Mouse (Mus musculus) heart, embryonic 10.5 days (tissue): ENCODE results near the gene Slc8a1. TPM values are rescaled to one million over a fixed set of nuclear protein-coding genes. Genes with fewer than 3 reads are reported as not detected.

ENCODE experiments used
- DNase-seq: peaks from one replicate; pipeline ENCODE4 v3.0.0-alpha.2; 2017; ENCODE audit warnings: low spot score
- H3K27ac ChIP-seq: fragments of 300-500 bp; sonication (generic); 2 replicates; pipeline ENCODE4 v1.5.1; 2016; ENCODE audit warnings: mild to moderate bottlenecking
- H3K27me3 ChIP-seq: fragments of 300-500 bp; sonication (generic); 2 replicates; pipeline ENCODE4 v1.6.1; 2016; ENCODE audit warnings: mild to moderate bottlenecking; ENCODE audit not compliant: poor library complexity, insufficient read depth, severe bottlenecking
- H3K36me3 ChIP-seq: fragments of 300-500 bp; sonication (generic); 2 replicates; pipeline ENCODE4 v1.6.1; 2016; ENCODE audit warnings: mild to moderate bottlenecking, moderate library complexity
- H3K4me1 ChIP-seq: fragments of 300-500 bp; sonication (generic); 2 replicates; pipeline ENCODE4 v1.6.1; 2016; ENCODE audit warnings: mild to moderate bottlenecking
- H3K4me3 ChIP-seq: fragments of 300-500 bp; sonication (generic); 2 replicates; pipeline ENCODE4 v1.5.1; 2016; ENCODE audit warnings: mild to moderate bottlenecking, moderate library complexity
- H3K9me3 ChIP-seq: fragments of 300-500 bp; sonication (generic); 2 replicates; pipeline ENCODE4 v1.6.1; 2016; ENCODE audit warnings: mild to moderate bottlenecking, moderate library complexity
- WGBS: fragments of 180-500 bp; shearing (Covaris S2); methylation state at CpG from one replicate; pipeline ENCODE4 v1.1.7; 2016; 5-methylcytosine and 5-hydroxymethylcytosine counted together
- polyA plus RNA-seq: library from polyadenylated mRNA; unstranded; fragments of >200 nt; fragmentation: Nextera tagmentation; extraction: Ambion mirVana; gene quantifications from 2 replicates; pipeline ENCODE4 v1.2.1, GENCODE M21; 2016

The Slc8a1 gene
- polyA plus RNA-seq, 1 experiment from 2014 or later = 58.1 TPM

GRCm38 (mm10) chr17:81383461-81383860, 354.7 kb downstream of the Slc8a1 start:
- 84% methylated on average over 4 of the region's 4 CpGs for WGBS
- H3K36me3 ChIP-seq = peaks cover 29% of the 10 kb centered on the region

DNA sequence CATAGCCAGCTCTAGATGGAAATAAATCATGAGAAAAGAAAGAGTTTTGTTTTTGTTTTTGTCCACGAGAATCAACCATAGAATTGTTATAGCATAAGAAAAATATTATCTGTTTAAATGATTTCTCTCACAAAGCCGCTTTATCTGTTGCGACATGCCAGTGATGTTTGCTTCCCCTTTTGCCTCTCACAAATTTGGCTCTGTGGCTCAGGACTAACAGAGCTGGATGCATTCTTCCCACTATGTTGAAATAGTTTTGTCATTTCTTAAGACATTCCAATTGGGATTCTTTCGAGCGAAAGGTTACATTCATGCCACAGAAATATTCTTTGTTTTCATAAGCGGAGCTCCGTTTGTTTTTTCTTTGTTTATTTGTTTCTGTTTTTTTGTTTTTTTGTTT, 359.7 kb downstream of the Slc8a1 start:
- WGBS = 83% methylated on average over 7 of the region's 7 CpGs
- Histone ChIP-seq H3K36me3 (peaks cover 3% of the 10 kb centered on the region; the same call in 1 of the 2 replicates), H3K4me3 (no peak overlapping the region), H3K27me3 (no peaks in the 10 kb centered on the region), H3K4me1 (no peaks in the 10 kb centered on the region), H3K27ac (no peak overlapping the region), H3K9me3 (no peaks in the 10 kb centered on the region)
- DNase-seq = no peak

More at GRCm38 (mm10) chr17:81383461-81383860, 354.7 kb downstream of the Slc8a1 start:
- Histone ChIP-seq H3K27ac (no peak overlapping the region), H3K4me1 (no peaks in the 10 kb centered on the region), H3K27me3 (no peaks in the 10 kb centered on the region), H3K4me3 (no peak overlapping the region), H3K9me3 (no peaks in the 10 kb centered on the region)
- no peak for DNase-seq

DNA sequence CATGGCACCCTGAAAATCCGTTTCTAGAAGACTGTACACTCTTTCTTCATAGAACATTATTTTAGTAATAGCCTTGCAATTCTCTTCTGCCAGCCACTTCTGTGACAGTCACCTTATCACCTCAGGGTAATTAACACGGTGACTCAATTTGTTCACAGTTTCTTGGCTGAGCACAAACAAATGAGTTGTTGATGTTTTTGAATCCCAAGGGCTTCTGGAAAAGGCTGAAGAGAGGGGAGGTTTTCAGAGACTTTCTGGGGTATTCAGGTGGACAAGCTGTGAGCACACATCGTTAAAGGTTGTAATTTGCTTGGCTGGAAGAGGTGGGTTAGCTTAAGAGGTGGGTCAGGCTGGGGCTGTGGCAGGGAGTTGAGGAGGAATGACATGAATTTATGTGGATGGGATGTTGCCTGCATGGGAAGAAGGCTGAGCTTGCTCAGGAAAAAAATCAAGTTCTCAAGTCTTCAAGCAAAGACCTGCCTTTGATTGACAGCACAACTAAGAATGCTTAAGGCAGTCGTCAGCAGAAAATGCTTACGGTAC, 360.3 kb downstream of the Slc8a1 start:
- H3K27ac ChIP-seq = no peak overlapping the region
- 58% methylated on average over 5 of the region's 5 CpGs for WGBS
- no peaks in the 10 kb centered on the region for H3K27me3 ChIP-seq
- no peaks in the 10 kb centered on the region for H3K9me3 ChIP-seq
- no peak for DNase-seq
- H3K4me1 ChIP-seq = no peaks in the 10 kb centered on the region
- H3K36me3 ChIP-seq = no peaks in the 10 kb centered on the region
- no peak overlapping the region for H3K4me3 ChIP-seq

DNA sequence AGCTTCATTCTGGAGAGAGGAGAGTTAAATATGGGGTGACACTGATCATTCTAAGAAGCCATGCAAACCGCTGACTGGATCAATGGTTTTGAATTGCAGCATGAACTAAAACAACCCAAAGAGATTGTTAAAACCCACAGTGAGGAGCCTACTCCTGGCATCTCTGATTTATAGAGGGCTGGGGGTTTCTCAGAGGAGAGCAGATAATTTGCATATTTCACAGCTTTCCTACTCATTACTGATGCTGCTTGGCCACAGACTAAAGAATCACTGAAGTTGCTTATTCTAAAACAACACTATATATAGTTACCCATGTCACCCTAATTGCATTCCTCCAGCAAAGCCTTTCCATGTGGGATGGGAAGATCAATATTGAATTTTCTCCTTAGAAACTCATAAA, 361.0 kb downstream of the Slc8a1 start:
- no peaks in the 10 kb centered on the region for H3K4me1 ChIP-seq
- no peak for DNase-seq
- H3K27ac ChIP-seq = no peak overlapping the region
- no peak overlapping the region for H3K4me3 ChIP-seq
- H3K36me3 ChIP-seq = no peaks in the 10 kb centered on the region
- 63% methylated on average over 1 of the region's 1 CpGs for whole genome bisulfite sequencing
- H3K27me3 ChIP-seq = no peaks in the 10 kb centered on the region
- H3K9me3 ChIP-seq = no peaks in the 10 kb centered on the region

DNA sequence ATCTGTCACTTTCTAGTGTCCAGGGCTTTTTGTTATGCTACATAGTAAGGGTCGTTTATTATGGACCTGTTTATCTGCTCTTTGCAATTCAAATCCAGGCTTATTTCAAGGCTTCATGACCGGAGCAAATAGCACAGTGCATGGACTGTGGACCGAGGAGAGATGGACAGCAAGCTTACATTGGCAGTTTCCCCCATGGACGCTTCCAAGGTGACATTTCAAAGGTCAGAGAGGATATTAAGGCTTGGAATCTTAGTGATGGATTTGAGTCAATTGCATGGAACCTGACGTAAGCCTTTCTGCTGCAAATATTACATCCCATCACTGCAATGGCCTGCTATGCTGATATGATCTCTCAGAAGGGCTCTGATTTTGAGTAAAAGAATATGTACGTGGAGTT, 362.3 kb downstream of the Slc8a1 start:
- no peaks in the 10 kb centered on the region for H3K9me3 ChIP-seq
- no peaks in the 10 kb centered on the region for H3K36me3 ChIP-seq
- 82% methylated on average over 6 of the region's 6 CpGs for WGBS

DNA sequence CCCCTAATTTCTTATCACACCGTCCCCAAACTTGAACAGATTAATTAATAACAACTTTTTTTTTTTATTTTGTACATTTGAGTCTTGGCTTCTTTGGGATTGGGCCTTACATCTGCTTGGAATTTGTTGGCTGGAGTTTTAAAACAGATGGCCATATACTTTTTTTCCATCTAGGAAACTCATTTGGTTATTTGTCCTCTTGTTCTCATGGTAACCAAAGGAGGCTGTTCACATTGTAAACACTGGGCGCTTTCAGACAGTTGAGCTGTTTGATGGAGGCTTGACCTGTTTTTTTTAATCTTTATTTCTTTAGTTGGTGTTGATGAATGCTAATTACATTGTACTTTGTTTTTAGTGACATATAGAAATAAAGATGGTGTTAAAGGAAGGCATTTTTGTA, 369.1 kb downstream of the Slc8a1 start:
- 81% methylated on average over 2 of the region's 2 CpGs for WGBS
- H3K4me1 ChIP-seq = no peaks in the 10 kb centered on the region
- no peaks in the 10 kb centered on the region for H3K9me3 ChIP-seq
- no peak overlapping the region for H3K27ac ChIP-seq
- DNase-seq = no peak
- no peak overlapping the region for H3K4me3 ChIP-seq
- H3K27me3 ChIP-seq = no peaks in the 10 kb centered on the region
- H3K36me3 ChIP-seq = no peaks in the 10 kb centered on the region

More for the DNA sequence above, 362.3 kb downstream of the Slc8a1 start:
- DNase-seq = no peak
- H3K27ac ChIP-seq = no peak overlapping the region
- no peaks in the 10 kb centered on the region for H3K4me1 ChIP-seq
- no peak overlapping the region for H3K4me3 ChIP-seq
- H3K27me3 ChIP-seq = no peaks in the 10 kb centered on the region

DNA sequence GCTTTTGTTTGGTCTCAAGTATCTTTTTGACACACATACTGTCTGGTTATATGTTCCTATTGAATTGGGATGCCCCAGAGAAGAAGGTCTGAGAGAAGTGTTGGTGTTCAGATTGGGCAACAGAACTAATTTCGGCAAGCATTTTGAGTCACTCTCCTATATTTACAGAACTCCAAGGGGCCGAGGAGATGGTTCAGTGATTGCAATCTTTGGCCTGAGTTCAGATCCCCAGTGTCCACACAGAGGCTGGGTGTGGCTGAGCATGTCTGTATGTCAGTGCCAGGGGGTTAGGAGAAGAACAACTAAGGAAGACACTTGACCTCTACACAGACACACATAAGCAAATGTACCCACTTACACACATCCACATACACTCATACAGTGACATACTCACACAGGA, 369.7 kb downstream of the Slc8a1 start:
- no peak overlapping the region for H3K27ac ChIP-seq
- no peak overlapping the region for H3K4me3 ChIP-seq
- no peak for DNase-seq
- H3K36me3 ChIP-seq = no peaks in the 10 kb centered on the region
- WGBS = 77% methylated on average over 2 of the region's 2 CpGs
- H3K9me3 ChIP-seq = no peaks in the 10 kb centered on the region
- no peaks in the 10 kb centered on the region for H3K27me3 ChIP-seq
- H3K4me1 ChIP-seq = no peaks in the 10 kb centered on the region

DNA sequence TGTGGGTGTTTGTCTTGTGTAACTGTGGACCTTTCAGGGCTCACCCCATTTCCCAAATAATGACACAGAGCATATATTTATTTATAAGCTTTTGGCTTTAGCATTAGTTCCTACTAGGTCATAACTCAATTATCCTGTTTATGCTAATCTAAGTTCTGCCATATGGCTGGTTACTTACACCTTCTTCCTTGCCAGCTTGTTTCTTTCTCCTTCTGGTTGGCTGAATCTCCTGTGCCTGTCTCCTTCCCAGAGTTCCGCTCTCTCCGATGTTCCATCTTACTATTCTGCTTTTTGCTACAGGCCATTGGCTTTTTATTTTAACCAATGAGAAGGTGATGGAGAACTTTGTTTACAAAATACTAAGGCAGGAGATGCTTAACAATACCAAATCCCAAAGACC, 374.8 kb downstream of the Slc8a1 start:
- no peaks in the 10 kb centered on the region for H3K4me1 ChIP-seq
- H3K4me3 ChIP-seq = no peak overlapping the region
- H3K9me3 ChIP-seq = no peaks in the 10 kb centered on the region
- no peaks in the 10 kb centered on the region for H3K27me3 ChIP-seq
- no peak overlapping the region for H3K27ac ChIP-seq
- no peak for DNase-seq
- WGBS = 95% methylated on average over 2 of the region's 2 CpGs
- no peaks in the 10 kb centered on the region for H3K36me3 ChIP-seq

GRCm38 (mm10) chr17:81360571-81360970, 377.6 kb downstream of the Slc8a1 start:
- Histone ChIP-seq H3K27me3 (no peaks in the 10 kb centered on the region), H3K36me3 (no peaks in the 10 kb centered on the region), H3K9me3 (no peaks in the 10 kb centered on the region), H3K4me3 (no peak overlapping the region), H3K4me1 (no peaks in the 10 kb centered on the region), H3K27ac (no peak overlapping the region)
- 83% methylated on average over 2 of the region's 2 CpGs for WGBS
- DNase-seq = no peak

DNA sequence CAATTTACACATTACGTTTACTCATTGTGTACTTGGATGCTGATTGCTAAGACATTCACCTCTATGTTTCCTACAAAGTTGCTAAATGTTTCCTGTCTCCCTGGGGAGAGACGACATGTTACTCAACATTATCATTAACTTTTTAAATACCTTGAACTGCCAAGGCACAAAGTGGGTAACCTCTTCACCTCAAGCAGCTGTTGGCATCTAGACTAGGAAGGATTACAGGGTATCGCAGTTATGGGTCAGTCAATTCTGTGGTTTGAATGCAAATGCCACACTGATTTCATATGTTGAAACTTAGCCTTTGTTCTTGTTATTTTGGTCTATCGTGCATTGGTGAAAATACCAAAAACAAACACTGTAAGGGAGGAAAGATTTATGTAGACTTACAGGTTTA, 378.1 kb downstream of the Slc8a1 start:
- Histone ChIP-seq H3K27ac (no peak overlapping the region), H3K27me3 (no peaks in the 10 kb centered on the region), H3K4me1 (no peaks in the 10 kb centered on the region), H3K4me3 (no peak overlapping the region), H3K9me3 (peaks cover 4% of the 10 kb centered on the region), H3K36me3 (0 out of 2 replicates have a peak, but pooled peaks cover under 1% of the 10 kb centered on the region)
- no peak for DNase-seq
- WGBS = 75% methylated on average over 4 of the region's 4 CpGs

DNA sequence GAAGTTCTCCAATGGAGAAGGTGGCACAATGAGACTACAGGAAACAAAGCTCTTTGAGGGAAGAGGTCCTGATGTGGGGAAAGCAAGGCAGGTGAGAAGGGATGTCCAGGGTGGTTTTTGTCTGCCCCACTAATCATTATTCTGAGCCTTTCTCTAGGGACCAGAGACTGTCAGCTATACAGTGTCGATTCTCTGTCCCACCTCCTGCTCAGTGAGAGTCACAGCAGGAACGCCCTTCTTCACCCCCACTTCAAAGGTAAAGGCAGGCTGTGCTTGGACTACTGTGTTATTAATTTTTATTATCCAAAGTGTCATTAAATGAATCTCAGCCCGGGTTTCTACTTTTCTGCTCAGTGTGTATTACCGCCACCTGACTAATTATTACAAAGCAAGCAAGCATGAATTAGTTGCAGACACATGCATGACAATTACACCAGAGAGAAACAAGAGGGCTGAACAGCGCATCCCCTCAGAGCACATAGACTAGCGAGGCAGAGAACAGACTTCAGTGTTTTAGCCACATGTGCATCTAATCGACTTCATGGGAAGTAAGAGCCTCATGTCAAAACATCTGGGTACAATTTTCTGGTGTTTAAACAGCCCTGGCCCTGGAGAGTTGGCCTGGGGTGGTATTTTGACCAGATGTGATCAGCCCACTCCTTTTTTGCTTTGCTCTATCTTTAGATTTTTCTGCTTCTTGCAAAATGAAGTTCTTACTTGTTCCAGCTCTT, 402.0 kb downstream of the Slc8a1 start:
- Histone ChIP-seq H3K27ac (no peak overlapping the region), H3K27me3 (no peaks in the 10 kb centered on the region), H3K4me1 (no peaks in the 10 kb centered on the region), H3K9me3 (no peaks in the 10 kb centered on the region), H3K4me3 (no peak overlapping the region), H3K36me3 (no peaks in the 10 kb centered on the region)
- DNase-seq = no peak
- 67% methylated on average over 7 of the region's 7 CpGs for WGBS

DNA sequence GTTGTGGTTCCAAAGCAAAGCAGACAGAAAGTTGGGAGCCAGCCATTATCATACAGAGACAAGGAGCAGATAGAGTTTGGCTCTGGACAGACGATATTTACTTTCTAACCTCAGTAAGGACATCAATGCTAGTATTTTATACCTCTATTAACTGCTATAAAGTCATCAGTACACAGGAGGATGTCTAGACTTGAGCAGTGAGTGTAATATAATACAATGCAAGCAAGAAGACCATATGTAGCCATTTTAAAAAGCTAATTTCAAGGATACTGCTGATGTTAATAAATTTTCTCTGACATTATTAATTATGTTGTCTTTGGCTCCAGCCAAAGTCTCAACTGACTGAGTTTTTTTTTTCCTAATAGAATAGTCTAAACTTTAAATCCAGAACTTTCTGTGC, 402.7 kb downstream of the Slc8a1 start:
- no peak for DNase-seq
- H3K27me3 ChIP-seq = no peaks in the 10 kb centered on the region
- H3K27ac ChIP-seq = no peak overlapping the region
- 76% methylated on average over 1 of the region's 1 CpGs for WGBS
- H3K4me1 ChIP-seq = no peaks in the 10 kb centered on the region
- H3K4me3 ChIP-seq = no peak overlapping the region
- no peaks in the 10 kb centered on the region for H3K9me3 ChIP-seq
- H3K36me3 ChIP-seq = no peaks in the 10 kb centered on the region
